Mouse (Mus musculus) gastrocnemius, postnatal 36 days (tissue): ENCODE results near the gene Wnk4. TPM values are rescaled to one million over a fixed set of nuclear protein-coding genes. Genes with fewer than 3 reads are reported as not detected.

ENCODE experiments used
- DNase-seq, 2 experiments: peaks; one replicate each; pipeline ENCODE4 v3.0.0; 2022
- intact Hi-C: fragments of 180-260 bp; cut with DNase I; formaldehyde crosslinking; loops from one replicate; pipeline ENCODE4 v1.15.1; 2025
- total RNA-seq, 2 experiments: library from RNA; stranded (reverse); gene quantifications; 2 replicates each; pipeline ENCODE4 v1.2.3; 2021

The Wnk4 gene
- total RNA-seq, 2 experiments from 2014 or later, result 0.10 to 0.15 TPM

DNA sequence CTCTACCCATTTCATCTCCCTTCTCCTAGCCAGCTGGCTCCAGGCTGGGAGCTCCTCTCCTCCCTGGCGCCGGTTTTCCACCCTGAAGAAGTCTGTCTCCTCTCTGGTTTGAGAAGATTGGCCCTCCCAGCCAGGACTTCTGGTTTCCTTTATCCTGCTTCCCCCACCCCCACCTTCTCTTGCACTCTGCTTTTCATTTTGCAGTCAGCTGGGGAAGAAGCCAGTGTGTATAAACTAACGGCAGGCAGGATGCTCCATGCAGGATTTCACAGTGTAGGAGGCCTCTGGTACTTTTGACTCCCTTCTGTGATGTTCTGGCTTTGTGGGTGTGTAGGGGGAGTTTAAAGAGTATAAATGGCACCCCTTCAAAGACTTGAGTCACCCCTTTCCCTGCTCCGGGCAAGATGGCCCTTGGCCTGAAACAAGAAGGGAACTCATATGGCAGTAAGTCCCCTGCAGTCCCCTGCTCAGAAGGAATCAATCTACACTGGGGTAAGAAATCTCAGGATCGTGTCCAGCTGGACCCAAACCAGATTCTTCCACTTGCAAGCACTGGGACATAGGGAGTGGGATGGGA, 22.2 kb upstream of the Wnk4 start:
- intact Hi-C loops, result no loop called here
- DNase-seq, result no peak

- intact Hi-C loops, result no loop called here
Observed at GRCm38 (mm10) chr11:101245071-101245470, 15.3 kb upstream of the Wnk4 start.

GRCm38 (mm10) chr11:101245855-101246701, 14.3 kb upstream of the Wnk4 start, which contains the start of gene Ramp2:
Gene Ramp2, plus strand, starts transcription at chr11:101246028.
- intact Hi-C loops, result no loop called here
- DNase-seq, result peak; percentile 59 to 64

More at GRCm38 (mm10) chr11:101245071-101245470, 15.3 kb upstream of the Wnk4 start:
- peak in 1 of 2 experiments; percentile 61 for DNase-seq

GRCm38 (mm10) chr11:101246702-101247012, 13.7 kb upstream of the Wnk4 start:
- intact Hi-C loops, result no loop called here
- no peak for DNase-seq

GRCm38 (mm10) chr11:101247521-101248030, 12.8 kb upstream of the Wnk4 start:
- intact Hi-C loops, result loop anchor here (2.0 kb wide), 1 partner anchor 35 kb away; no protein-coding TSS in a partner anchor
- DNase-seq, result no peak

DNA sequence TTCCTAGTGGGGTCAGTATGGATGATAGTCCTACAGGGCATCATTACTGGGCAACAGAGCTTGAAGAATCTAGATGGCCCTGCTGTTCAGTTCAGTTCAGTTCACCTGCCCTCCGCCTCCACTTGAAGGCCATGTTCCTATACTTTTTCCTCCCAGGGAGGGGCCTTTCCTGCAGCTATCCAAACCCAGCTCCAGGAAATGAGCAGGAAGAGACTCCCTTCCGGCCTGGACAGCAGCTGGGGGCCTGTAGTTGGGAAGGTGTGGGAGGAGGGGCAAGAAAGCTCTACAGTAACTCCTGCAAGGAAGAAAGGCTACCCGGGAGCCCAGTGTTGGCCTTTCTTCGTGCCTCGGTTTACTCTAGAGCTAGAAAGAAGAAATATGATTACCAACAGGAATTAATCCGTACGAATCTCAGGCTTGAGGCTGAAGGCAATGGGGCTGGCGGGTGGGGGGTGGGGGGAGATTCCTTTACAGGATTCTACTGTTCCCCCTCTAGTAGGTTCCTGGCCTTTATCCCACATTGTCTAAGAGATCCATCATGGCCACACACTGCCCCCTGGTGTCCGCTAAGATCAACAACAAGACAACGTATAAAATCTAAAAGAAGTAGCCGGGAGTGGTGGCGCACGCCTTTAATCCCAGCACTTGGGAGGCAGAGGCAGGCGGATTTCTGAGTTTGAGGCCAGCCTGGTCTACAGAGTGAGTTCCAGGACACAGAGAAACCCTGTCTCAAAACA, 11.9 kb upstream of the Wnk4 start:
- DNase-seq, result peak; percentile 36 to 55
- intact Hi-C loops, result loop anchor here (2.0 kb wide), 1 partner anchor 36 kb away; no protein-coding TSS in a partner anchor

DNA sequence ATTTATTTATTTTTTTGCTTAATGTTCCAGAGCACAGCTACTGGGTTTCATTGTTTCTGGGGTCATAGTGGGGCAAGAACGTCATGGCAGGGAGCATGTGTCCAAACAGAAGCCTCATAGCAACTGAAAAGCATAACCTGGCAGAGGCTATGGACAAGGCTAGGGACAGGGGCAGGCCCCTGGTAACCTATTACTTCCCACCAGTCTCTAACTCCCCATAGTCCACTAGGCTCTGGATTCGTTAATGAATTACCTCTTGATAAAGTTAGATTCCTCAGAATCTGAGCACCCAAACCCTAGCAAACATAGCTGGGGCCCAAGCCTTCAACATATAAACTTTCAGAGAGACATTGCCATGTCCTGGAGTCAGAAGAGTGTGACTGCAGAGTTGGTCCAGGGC, 9.3 kb upstream of the Wnk4 start:
- intact Hi-C loops, result no loop called here
- DNase-seq, result no peak

GRCm38 (mm10) chr11:101252941-101253340, 7.4 kb upstream of the Wnk4 start:
- intact Hi-C loops, result no loop called here
- DNase-seq, result no peak

GRCm38 (mm10) chr11:101253613-101254389, 6.6 kb upstream of the Wnk4 start, which contains the start of gene Vps25:
Gene Vps25, plus strand, starts transcription at chr11:101253707.
- intact Hi-C loops, result no loop called here
- peak; percentile 78 to 79 for DNase-seq

DNA sequence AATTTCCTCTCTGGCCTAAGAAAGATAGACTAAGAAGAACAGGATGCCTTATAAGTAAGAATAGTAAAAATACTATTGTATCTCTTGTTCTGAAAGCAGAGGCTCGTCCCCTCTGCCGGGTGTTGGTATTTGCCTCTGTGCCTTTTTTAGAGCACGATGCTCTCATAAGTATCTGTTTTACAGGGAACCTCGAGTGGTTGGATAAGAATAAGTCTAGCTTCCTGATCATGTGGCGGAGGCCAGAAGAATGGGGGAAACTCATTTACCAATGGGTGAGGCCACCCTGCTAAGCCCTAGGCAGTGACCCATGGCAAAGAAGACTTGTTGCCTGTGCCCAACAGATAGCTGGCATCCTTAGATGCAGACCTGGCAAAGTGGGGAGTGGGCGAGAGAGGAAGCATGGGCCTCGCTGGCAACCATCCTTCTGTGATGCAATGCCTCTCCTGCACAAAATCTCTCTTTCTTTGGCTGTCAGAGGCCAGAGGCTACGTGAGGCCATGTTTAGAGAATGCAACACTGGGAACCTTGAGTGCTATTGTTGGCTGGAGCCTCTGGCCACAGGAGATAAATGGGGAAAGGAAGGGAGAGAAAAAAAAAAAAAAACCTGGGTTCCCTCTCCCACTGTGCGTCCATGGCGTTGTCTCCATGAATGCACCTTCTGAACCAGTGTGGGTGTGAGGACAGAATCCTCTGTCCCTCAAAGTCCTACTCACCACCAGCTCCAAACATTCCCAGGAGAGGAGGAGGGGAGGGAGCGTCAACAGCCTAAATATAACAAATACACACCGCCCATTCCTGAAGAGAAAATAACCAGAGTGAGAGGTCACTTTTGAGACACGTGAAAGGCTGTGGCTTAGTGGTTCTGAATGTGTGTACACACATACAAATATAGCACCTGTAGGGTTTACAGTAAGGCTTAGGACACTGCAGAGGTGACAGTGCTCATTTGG, 4.3 kb upstream of the Wnk4 start:
- no peak for DNase-seq
- intact Hi-C loops, result no loop called here

DNA sequence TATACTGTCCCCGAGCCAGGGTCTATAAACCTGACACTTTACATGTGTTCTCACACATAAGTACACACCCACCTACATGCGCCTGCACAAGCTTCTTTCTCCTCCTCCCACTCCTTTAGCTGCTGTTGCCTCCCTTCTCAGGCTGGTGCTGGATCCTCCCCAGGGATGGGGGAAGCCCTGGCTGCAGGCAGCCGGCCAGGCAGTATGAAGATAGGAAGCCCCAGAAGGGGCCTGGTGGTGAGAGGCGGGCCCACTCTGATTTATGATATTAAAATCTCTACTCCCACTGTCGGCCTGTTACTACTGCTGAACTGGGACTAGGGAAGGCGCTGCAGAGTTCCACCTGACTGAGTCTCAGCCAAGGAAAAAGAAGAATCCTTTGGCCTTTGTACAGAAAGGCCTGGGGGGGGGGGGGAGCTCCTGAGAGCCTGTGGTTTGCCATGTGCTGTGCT, 1.1 kb upstream of the Wnk4 start:
- DNase-seq, result no peak
- intact Hi-C loops, result no loop called here

- no peak for DNase-seq
- intact Hi-C loops, result no loop called here
Observed at GRCm38 (mm10) chr11:101260826-101261380, 536 bp downstream of the Wnk4 start.

- no peak for DNase-seq
- intact Hi-C loops, result no loop called here
Observed at GRCm38 (mm10) chr11:101262272-101262967, 2.1 kb downstream of the Wnk4 start.

DNA sequence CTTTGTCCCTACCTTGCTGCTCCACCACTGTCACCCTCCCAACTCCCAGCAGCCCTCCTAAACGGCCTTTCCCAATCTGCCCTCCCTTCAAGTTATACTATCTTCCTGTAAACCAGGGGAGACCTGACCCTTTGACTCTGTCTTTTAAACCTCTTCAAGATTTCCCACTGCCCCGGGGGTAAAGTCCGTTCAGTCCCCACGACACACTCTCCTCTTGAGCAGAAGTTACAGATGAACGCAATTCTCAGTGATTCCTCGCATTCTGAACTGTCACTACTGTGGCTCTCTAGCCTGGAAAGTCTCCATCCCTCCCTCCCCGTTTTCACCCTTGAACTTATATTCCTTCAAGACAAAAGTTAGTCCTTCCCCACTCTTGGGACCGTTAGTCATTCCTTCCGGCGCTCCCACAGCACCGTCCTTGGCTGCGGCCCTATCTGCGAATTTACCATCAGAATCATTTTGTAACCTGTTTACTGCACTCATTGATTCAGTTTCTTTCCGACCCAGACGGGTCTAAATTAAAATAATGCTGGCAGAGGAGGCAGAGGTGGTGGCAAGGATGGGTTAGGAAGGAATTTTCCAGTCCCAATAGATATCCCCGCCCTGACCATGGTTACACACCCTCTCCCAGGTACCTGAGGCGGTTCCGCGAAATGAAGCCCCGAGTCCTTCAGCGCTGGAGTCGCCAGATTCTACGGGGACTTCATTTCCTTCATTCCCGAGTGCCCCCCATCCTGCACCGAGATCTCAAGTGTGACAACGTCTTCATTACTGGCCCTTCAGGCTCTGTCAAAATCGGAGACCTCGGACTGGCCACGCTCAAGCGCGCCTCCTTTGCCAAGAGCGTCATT, 3.0 kb downstream of the Wnk4 start:
- intact Hi-C loops, result no loop called here
- DNase-seq, result no peak

GRCm38 (mm10) chr11:101263989-101264280, 3.6 kb downstream of the Wnk4 start:
- intact Hi-C loops, result no loop called here
- no peak for DNase-seq

- intact Hi-C loops, result no loop called here
- no peak for DNase-seq
Observed at GRCm38 (mm10) chr11:101264954-101265471, 4.6 kb downstream of the Wnk4 start.

- intact Hi-C loops, result no loop called here
- no peak for DNase-seq
Observed at GRCm38 (mm10) chr11:101265906-101266305, 5.5 kb downstream of the Wnk4 start.
